Mouse (Mus musculus): ENCODE results near the gene Gprc5b.

GRCm38 (mm10) chr7:118948677-118949282 lies 46.2 kb downstream of the Gprc5b start:
- no peak for TF ChIP-seq CTCF (IDR thresholded peaks at IDR 0.05; ENCODE audit: low read depth)
- no peak for TF ChIP-seq EP300 (optimal IDR thresholded peaks at IDR 0.05)

Measured in stomach, postnatal 0 days (tissue).